Mouse (Mus musculus) bone marrow, adult 2 months (tissue): Measurements from ENCODE around the gene Klhl5.

ENCODE experiments used
- CTCF ChIP-seq: fragments of 200-500 bp; IDR thresholded peaks from 2 replicates; pipeline ENCODE4 v1.5.1; 2011; ENCODE audit warnings: low read length, control low read depth; ENCODE audit not compliant: control insufficient read depth, insufficient read depth
- POLR2A ChIP-seq: fragments of 200-500 bp; IDR thresholded peaks from 2 replicates; pipeline ENCODE4 v1.6.1; 2011; ENCODE audit warnings: low read depth, mild to moderate bottlenecking, control low read depth, low read length, borderline replicate concordance; ENCODE audit not compliant: control insufficient read depth

GRCm38 (mm10) chr5:65100002-65100401 is 7.3 kb upstream of the Klhl5 start:
- TF ChIP-seq POLR2A, result no peak
- TF ChIP-seq CTCF, result no peak
